Mouse (Mus musculus): ENCODE data around the gene Ube2cbp.

DNA sequence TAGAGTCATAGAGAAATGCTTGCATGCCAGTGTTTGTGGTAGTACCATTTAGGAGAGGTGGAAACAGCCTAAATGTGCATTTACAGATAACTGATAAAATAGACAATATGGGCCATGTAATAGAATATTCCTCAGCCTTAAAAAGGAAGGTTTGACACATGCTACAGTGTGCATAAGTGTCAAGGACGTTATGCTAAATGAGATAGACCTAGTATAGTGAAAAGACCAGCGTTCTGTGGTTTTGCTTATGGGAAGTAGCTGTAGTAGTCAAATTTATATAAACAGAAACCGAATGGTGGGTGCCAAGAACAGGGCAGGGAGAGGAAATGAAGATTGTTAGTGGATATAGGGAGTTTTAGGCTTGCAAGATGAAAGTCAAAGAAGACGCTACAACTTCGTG, 12.0 kb upstream of the Ube2cbp start:
- TF ChIP-seq ZC3H11A (IDR thresholded peaks at IDR 0.05; ENCODE audit: low read depth, low read length) (no peak), POLR2A (IDR thresholded peaks at IDR 0.05; ENCODE audit: low read depth, low read length) (no peak), MEF2A (IDR thresholded peaks at IDR 0.05; ENCODE audit: borderline replicate concordance, low read depth, low read length) (no peak), EP300 (IDR thresholded peaks at IDR 0.05; ENCODE audit: low read length) (no peak), E2F4 (IDR thresholded peaks at IDR 0.05; ENCODE audit: insufficient replicate concordance, low read depth, low read length) (no peak), CTCF (conservative IDR thresholded peaks at IDR 0.05 in 1 of 2, IDR thresholded peaks at IDR 0.05 in 1 of 2; ENCODE audit: low read depth in 2 of 2, low read length in 2 of 2) (no peak), MAFK (IDR thresholded peaks at IDR 0.05; ENCODE audit: insufficient replicate concordance, low read length) (no peak), MAZ (IDR thresholded peaks at IDR 0.05; ENCODE audit: low read depth, low read length) (no peak), NRF1 (IDR thresholded peaks at IDR 0.05; ENCODE audit: low read depth, low read length) (no peak), UBTF (IDR thresholded peaks at IDR 0.05; ENCODE audit: low read depth, low read length) (no peak), PAX5 (IDR thresholded peaks at IDR 0.05; ENCODE audit: low read length) (no peak)

Measured in CH12.LX (cell line).